Mouse (Mus musculus): ENCODE data around the gene Gsg1. TPM values are rescaled to one million over a fixed set of nuclear protein-coding genes. Genes with fewer than 3 reads are reported as not detected.

Gsg1 gene
- polyA plus RNA-seq, 1 experiment from 2014 or later, result 0.44 TPM

DNA sequence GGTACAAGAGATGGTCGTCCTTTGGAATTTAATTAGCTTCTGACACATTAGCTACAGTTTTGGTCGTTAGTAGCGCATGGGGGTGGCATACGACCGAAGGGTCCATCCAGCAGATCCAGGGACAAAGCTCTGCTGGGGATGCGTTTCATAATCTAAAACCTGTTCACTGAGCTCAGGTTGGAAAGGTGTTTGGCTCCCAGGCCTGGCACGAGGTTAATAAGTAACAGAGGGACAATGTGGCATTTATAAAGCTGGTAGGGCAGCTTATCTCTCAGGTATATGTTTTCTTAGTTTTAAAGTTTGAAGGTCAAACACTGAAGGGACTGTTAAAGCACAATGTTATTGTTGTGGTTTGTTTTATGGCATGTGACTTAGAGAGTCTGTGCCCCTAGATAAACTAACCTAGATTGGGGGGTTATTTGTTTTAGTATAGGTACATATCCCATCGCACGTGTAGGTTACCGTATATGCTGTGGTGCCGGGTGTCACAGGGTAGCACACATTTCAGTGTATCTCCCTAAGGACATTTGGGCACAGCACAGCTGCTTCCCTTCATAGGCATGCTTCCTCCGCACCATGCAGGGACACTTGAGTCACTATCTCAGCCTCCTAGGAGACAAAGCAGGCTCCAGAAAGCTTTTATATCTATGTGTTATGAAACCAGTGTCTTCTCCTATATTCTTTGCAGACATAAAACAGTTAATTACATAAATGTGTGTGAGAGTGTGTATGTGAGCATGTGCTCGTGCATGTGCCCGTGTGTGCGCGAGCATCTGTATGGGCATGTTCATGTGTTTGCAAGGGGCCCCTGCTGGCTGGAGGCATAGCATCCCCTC lies 53.8 kb downstream of the Gsg1 start:
- Histone ChIP-seq H3K27ac (no peak overlapping the region), H3K4me3 (no peak overlapping the region), H3K36me3 (no peaks in the 10 kb centered on the region), H3K9ac (no peak overlapping the region), H3K4me2 (replicated peaks) (no peak overlapping the region), H3K27me3 (replicated peaks) (no peaks in the 10 kb centered on the region), H3K4me1 (peaks cover 5% of the 10 kb centered on the region), H3K9me3 (no peaks in the 10 kb centered on the region)
- no peak for ATAC-seq (ENCODE audit: low FRiP score, low read depth)
- 88% methylated on average over 16 of the region's 16 CpGs for WGBS

DNA sequence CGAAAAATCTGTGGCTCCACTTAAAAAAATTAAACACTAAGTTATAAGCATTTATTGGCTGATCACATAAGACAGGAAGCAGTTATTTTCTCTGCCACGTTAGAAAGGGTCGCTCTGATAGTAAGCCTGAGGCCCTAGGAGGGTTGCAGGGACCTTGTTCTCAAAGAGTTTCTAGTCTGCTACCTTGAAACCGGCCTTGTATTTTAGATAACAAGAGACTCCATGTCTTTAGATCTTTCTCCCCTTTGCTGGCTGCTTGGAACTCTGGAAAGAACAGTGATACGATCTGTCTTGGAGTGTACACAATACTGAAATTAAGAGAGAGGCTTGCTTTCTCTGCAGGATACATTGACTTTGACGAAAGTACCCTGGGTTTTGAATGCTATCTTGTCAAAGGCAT lies 55.4 kb downstream of the Gsg1 start:
- Histone ChIP-seq H3K9me3 (no peaks in the 10 kb centered on the region), H3K9ac (peak overlapping the region; percentile 85; the same call in 1 of the 2 replicates), H3K4me1 (peaks cover 8% of the 10 kb centered on the region), H3K4me2 (replicated peaks) (peak overlapping the region; percentile 90), H3K27me3 (replicated peaks) (no peaks in the 10 kb centered on the region), H3K36me3 (no peaks in the 10 kb centered on the region), H3K27ac (no peak overlapping the region), H3K4me3 (peak overlapping the region; percentile 87)
- 55% methylated on average over 6 of the region's 6 CpGs for WGBS
- no peak for ATAC-seq (ENCODE audit: low FRiP score, low read depth)

DNA sequence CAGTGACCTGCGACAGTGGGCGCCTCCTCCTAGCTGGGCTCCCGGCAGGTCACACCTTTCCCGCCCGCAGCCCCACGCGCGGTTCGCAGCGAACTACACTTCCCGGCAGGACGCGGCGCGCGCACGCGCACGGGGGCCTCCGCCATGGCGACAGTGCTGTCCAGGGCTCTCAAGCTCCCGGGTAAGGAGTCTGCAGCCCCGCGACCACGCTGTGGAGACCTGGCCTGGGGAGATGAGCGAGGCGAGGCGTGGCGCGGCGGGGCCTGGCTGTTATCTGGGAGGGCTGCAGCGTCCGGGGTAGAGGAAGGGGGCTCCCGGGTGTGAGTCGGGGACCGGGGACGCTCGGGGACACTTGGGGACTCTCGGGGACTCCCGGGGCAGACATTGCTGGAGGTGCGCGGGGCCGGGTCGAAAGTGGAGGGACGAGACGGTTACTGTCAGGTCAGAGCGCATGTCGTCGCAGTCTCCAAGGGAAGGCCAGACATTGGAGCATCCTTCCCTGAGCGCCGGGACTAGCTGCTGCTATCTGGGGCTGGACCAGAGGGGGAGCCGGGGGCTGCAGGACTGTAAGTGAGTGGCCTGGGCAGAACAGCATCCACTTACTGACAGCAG lies 56.1 kb downstream of the Gsg1 start, which contains the start of the genes Fam234b and Hebp1:
Fam234b (plus strand) TSS at position 57 of the 612 bp plus-strand sequence.
Hebp1 (minus strand) TSS at position 102 of the 612 bp plus-strand sequence.
- no peaks in the 10 kb centered on the region for H3K36me3 ChIP-seq
- H3K27ac ChIP-seq, result peak within 1 kb of the TSS; percentile 77
- peak within 1 kb of the TSS; percentile 87 for H3K4me3 ChIP-seq
- H3K9ac ChIP-seq, result peak within 1 kb of the TSS; percentile 85
- H3K27me3 ChIP-seq (replicated peaks), result no peaks in the 10 kb centered on the region
- WGBS, result under 1% methylated on average over 52 of the region's 52 CpGs
- H3K4me1 ChIP-seq, result peaks cover 10% of the 10 kb centered on the region
- ATAC-seq (ENCODE audit: low FRiP score, low read depth), result peak; percentile 95
- peak within 1 kb of the TSS; percentile 90 for H3K4me2 ChIP-seq (replicated peaks)
- no peaks in the 10 kb centered on the region for H3K9me3 ChIP-seq

DNA sequence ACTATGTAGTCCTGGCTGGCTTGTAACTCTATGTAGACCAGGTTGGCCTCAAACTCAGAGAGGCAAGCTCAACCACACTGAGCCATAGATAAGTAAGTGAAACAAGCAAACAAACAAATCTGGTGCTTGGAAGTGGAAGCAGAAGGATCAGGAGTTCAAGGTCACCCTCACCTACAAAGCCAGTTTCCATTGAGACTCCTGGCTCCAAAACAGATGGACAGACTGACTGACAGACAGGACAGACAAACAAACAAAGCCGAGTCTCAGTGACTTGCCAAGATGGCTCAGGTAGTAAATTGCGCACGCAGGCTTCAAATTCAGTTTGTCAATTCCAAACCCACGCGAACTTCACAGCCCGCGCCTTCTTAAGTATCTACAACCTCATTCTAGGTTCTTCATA lies 56.7 kb downstream of the Gsg1 start:
- H3K9ac ChIP-seq, result peak overlapping the region; percentile 85; the same call in 1 of the 2 replicates
- ATAC-seq (ENCODE audit: low FRiP score, low read depth), result no peak
- H3K36me3 ChIP-seq, result no peaks in the 10 kb centered on the region
- H3K27ac ChIP-seq, result no peak overlapping the region
- H3K9me3 ChIP-seq, result no peaks in the 10 kb centered on the region
- peaks cover 10% of the 10 kb centered on the region for H3K4me1 ChIP-seq
- peak overlapping the region; percentile 87 for H3K4me3 ChIP-seq
- no peaks in the 10 kb centered on the region for H3K27me3 ChIP-seq (replicated peaks)
- H3K4me2 ChIP-seq (replicated peaks), result peak overlapping the region; percentile 90
- 27% methylated on average over 7 of the region's 7 CpGs for WGBS

DNA sequence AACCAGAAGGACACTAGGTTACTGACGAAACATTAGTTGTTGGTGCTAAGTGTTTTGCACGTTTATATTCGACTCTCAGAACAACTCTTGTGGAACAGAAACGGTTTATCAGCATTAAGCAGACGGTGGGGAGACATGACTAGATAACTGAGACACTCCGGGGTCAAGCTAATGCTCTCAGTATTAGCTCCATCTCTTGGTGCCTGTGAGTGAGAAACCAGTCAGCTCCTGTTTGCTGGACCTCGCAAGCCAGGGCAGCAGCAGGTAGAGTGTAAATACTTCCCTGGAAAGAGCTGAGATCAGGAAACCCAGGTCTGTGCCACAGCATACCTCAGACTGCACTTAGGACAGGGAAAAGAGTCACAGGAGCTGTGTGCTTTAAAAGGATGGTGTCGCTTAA lies 57.4 kb downstream of the Gsg1 start:
- no peak overlapping the region for H3K4me2 ChIP-seq (replicated peaks)
- no peaks in the 10 kb centered on the region for H3K9me3 ChIP-seq
- peaks cover 10% of the 10 kb centered on the region for H3K4me1 ChIP-seq
- no peak overlapping the region for H3K27ac ChIP-seq
- H3K27me3 ChIP-seq (replicated peaks), result no peaks in the 10 kb centered on the region
- H3K9ac ChIP-seq, result no peak overlapping the region
- WGBS, result 79% methylated on average over 8 of the region's 8 CpGs
- ATAC-seq (ENCODE audit: low FRiP score, low read depth), result no peak
- H3K36me3 ChIP-seq, result no peaks in the 10 kb centered on the region
- no peak overlapping the region for H3K4me3 ChIP-seq

DNA sequence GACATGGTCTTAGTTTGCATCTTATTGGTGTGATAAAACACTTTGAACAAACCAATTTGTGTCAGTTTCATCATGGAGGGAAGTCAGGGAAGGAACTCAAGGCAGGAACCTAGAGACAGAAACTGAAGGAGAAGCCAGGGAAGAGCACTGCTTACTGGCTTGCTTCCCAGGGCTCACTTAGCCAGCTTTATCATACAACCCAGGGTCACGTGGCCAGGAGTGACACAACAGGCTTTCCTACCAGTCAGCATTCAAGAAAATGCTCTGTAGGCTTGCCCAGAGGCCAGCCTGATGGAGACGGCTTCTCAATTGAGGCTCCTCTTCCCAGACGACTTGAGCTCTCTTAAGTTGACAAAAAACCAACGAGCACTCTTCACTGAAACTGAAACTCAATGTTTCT lies 59.2 kb downstream of the Gsg1 start:
- WGBS, result 79% methylated on average over 4 of the region's 4 CpGs
- Histone ChIP-seq H3K4me2 (replicated peaks) (no peak overlapping the region), H3K4me1 (peaks cover 10% of the 10 kb centered on the region), H3K9me3 (no peaks in the 10 kb centered on the region), H3K27me3 (replicated peaks) (no peaks in the 10 kb centered on the region), H3K9ac (no peak overlapping the region), H3K4me3 (no peak overlapping the region), H3K36me3 (no peaks in the 10 kb centered on the region), H3K27ac (no peak overlapping the region)
- no peak for ATAC-seq (ENCODE audit: low FRiP score, low read depth)

DNA sequence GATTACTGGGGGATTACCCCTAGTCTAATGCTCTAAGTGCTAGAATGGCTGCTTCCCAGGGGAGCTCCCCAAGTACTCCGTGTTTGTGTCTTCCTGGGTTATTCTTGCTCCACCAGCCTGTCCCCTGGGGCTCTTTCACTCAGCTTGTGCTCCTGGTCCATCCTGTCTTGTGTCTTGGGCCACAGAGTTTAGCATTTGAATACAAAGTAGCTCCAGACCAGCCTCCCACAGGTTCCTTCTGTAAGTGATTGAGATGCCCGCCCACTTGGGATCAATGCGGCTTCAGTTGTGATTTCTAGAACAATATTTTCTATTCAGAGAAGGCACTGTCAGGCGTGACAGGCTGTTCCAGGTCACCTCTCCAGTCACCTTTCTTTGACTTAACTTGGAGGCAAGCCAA lies 60.4 kb downstream of the Gsg1 start:
- H3K4me1 ChIP-seq, result peaks cover 10% of the 10 kb centered on the region
- H3K27ac ChIP-seq, result no peak overlapping the region
- WGBS, result 34% methylated on average over 4 of the region's 4 CpGs
- no peak overlapping the region for H3K9ac ChIP-seq
- no peak overlapping the region for H3K4me2 ChIP-seq (replicated peaks)
- no peaks in the 10 kb centered on the region for H3K36me3 ChIP-seq
- ATAC-seq (ENCODE audit: low FRiP score, low read depth), result no peak
- H3K9me3 ChIP-seq, result no peaks in the 10 kb centered on the region
- no peaks in the 10 kb centered on the region for H3K27me3 ChIP-seq (replicated peaks)
- H3K4me3 ChIP-seq, result no peak overlapping the region

DNA sequence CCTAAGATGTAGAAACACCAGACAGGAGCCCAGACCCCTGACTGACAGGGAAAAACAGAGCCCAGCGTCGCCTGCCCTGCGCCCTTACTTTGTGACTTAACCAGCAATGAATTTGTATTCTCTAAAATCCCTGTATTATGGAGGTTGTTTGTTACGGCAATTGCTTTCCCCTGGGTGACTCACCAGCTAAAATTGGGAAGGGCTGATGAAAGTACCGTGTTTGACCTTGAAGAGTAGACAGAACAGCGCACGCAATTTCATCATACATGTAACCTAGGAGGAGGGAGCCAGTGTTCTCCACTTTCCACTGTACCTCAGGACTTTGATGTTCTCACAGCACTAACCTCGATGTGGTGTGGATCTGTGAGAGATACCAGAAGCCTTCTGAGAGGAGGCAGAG lies 61.2 kb downstream of the Gsg1 start:
- no peak overlapping the region for H3K4me3 ChIP-seq
- 81% methylated on average over 8 of the region's 8 CpGs for WGBS
- H3K36me3 ChIP-seq, result no peaks in the 10 kb centered on the region
- no peak overlapping the region for H3K9ac ChIP-seq
- H3K9me3 ChIP-seq, result no peaks in the 10 kb centered on the region
- H3K4me1 ChIP-seq, result peaks cover 10% of the 10 kb centered on the region
- no peaks in the 10 kb centered on the region for H3K27me3 ChIP-seq (replicated peaks)
- H3K27ac ChIP-seq, result no peak overlapping the region
- ATAC-seq (ENCODE audit: low FRiP score, low read depth), result no peak
- H3K4me2 ChIP-seq (replicated peaks), result no peak overlapping the region

DNA sequence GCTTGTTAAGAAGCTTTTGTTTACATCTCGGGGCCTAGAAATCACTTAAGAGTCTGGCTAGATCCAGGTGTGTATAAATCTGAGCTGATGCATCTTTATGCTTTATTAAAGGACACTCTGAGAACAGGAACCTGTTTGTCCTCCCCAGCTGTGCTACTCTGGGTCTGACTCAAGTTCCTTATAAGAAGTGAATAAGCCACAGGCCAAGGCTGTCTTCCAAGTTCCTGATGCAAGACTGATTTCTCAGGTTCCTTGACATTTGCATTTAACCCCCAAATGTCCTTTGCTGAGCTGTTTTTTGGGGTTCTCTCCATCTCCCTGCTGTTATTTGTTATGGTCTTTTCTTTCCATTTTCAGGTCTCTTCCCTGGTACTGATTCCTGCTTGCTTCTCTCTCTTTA lies 62.2 kb downstream of the Gsg1 start:
- H3K4me1 ChIP-seq, result peaks cover 10% of the 10 kb centered on the region; the same call in 1 of the 2 replicates
- no peak overlapping the region for H3K4me3 ChIP-seq
- ATAC-seq (ENCODE audit: low FRiP score, low read depth), result no peak
- no peak overlapping the region for H3K4me2 ChIP-seq (replicated peaks)
- no peak overlapping the region for H3K27ac ChIP-seq
- no peak overlapping the region for H3K9ac ChIP-seq
- 77% methylated on average over 1 of the region's 1 CpGs for WGBS
- H3K36me3 ChIP-seq, result no peaks in the 10 kb centered on the region
- H3K27me3 ChIP-seq (replicated peaks), result no peaks in the 10 kb centered on the region
- H3K9me3 ChIP-seq, result no peaks in the 10 kb centered on the region

DNA sequence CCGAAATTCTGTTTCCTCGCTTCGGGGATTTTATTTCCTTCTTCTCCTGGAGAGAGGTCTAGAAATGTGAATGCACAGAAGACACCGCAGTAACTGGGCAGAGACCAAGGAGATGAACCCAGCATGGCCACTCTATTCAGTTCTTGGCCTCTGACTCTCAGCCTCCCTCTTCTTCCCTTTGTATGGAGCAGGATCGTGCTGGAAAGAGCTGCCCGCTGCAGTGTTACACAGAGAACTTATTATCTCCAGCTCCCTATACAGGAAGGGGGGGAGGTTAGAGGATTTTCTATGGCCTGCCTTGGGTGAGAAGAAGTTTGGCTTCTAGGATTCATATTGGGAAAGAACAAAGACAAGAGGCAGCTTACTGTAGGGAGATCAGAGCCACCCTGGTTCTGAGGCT lies 64.0 kb downstream of the Gsg1 start:
- 66% methylated on average over 6 of the region's 6 CpGs for WGBS
- H3K27ac ChIP-seq, result no peak overlapping the region
- H3K36me3 ChIP-seq, result no peaks in the 10 kb centered on the region
- H3K4me3 ChIP-seq, result no peak overlapping the region
- H3K27me3 ChIP-seq (replicated peaks), result no peaks in the 10 kb centered on the region
- H3K9ac ChIP-seq, result no peak overlapping the region
- H3K4me2 ChIP-seq (replicated peaks), result no peak overlapping the region
- H3K4me1 ChIP-seq, result peaks cover 10% of the 10 kb centered on the region; the same call in 1 of the 2 replicates
- no peaks in the 10 kb centered on the region for H3K9me3 ChIP-seq
- no peak for ATAC-seq (ENCODE audit: low FRiP score, low read depth)

DNA sequence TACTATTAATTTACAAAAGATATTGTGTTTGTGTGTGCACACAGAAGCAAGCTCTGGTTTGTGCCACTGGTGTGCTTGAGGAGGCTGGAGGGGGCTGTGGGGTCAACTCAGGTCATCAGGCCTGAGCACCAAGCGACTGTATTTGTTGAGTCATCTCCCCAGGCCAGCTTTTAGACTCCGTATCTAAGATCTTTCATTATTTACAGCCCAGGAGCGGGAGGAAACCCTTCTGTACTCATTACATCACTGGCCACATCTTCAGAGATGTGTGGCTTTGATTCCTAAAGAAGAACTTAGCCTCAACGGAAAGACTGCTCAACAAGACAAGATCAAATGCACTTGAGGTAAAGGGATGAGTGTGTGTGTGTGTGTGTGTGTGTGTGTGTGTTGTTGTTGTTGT lies 65.5 kb downstream of the Gsg1 start:
- no peak overlapping the region for H3K4me3 ChIP-seq
- H3K4me1 ChIP-seq, result peaks cover 6% of the 10 kb centered on the region; the same call in 1 of the 2 replicates
- H3K27me3 ChIP-seq (replicated peaks), result no peaks in the 10 kb centered on the region
- H3K9me3 ChIP-seq, result no peaks in the 10 kb centered on the region
- no peak overlapping the region for H3K9ac ChIP-seq
- 67% methylated on average over 4 of the region's 4 CpGs for WGBS
- no peaks in the 10 kb centered on the region for H3K36me3 ChIP-seq
- ATAC-seq (ENCODE audit: low FRiP score, low read depth), result no peak
- no peak overlapping the region for H3K4me2 ChIP-seq (replicated peaks)
- no peak overlapping the region for H3K27ac ChIP-seq

All from neural tube, embryonic 12.5 days (tissue).